Mouse (Mus musculus) heart, adult 18-20 months (tissue): Measurements from ENCODE around the gene Ccdc186. TPM values are rescaled to one million over a fixed set of nuclear protein-coding genes. Genes with fewer than 3 reads are reported as not detected.

Source experiments
- DNase-seq, 2 experiments: peaks; one replicate each; pipeline ENCODE4 v3.0.0; 2021 to 2022; ENCODE audit warnings: mixed read lengths in 1 of 2
- long read RNA-seq, 2 experiments: library from polyadenylated mRNA; stranded (forward); transcript quantifications; one replicate each; pipeline ENCODE4 v2.0.0; 2021
- total RNA-seq, 2 experiments: library from RNA; stranded (reverse); gene quantifications; 2 replicates each; pipeline ENCODE4 v1.2.3; 2021

The Ccdc186 gene
- total RNA-seq, result 10 to 100 TPM; 27.2 to 30.4 TPM
- long read RNA-seq, experiment 1, full-length matches to known transcripts, result 4 of 6 reads
- long read RNA-seq, experiment 1, partial matches to known transcripts, result 0 of 6 reads
- long read RNA-seq, experiment 1, other reads (novel, unspliced or antisense), result 2 of 6 reads
- long read RNA-seq, experiment 2, full-length matches to known transcripts, result 1 of 2 reads
- long read RNA-seq, experiment 2, partial matches to known transcripts, result 0 of 2 reads
- long read RNA-seq, experiment 2, other reads (novel, unspliced or antisense), result 1 of 2 reads

GRCm38 (mm10) chr19:56821798-56822447, at the start of gene Ccdc186:
Ccdc186 (minus strand) TSS chr19:56822190.
- peak; percentile 96 for DNase-seq

- DNase-seq, result no peak
Measured at GRCm38 (mm10) chr19:56867701-56868100, 45.7 kb upstream of the Ccdc186 start.

- DNase-seq, result peak in 1 of 2 experiments; percentile 11
Measured at GRCm38 (mm10) chr19:56856455-56856854, 34.5 kb upstream of the Ccdc186 start.

- no peak for DNase-seq
Measured at GRCm38 (mm10) chr19:56852590-56852989, 30.6 kb upstream of the Ccdc186 start.

- DNase-seq, result no peak
Measured at GRCm38 (mm10) chr19:56842974-56843373, 21.0 kb upstream of the Ccdc186 start.

- peak; percentile 22 to 30 for DNase-seq
Measured at GRCm38 (mm10) chr19:56838942-56839706, 17.1 kb upstream of the Ccdc186 start.

GRCm38 (mm10) chr19:56835340-56835739, 13.3 kb upstream of the Ccdc186 start:
- DNase-seq, result no peak

- no peak for DNase-seq
Measured at GRCm38 (mm10) chr19:56830163-56830562, 8.2 kb upstream of the Ccdc186 start.

GRCm38 (mm10) chr19:56829267-56829666, 7.3 kb upstream of the Ccdc186 start:
- no peak for DNase-seq

- DNase-seq, result no peak
Measured at GRCm38 (mm10) chr19:56828305-56828704, 6.3 kb upstream of the Ccdc186 start.

GRCm38 (mm10) chr19:56826047-56826631, 4.1 kb upstream of the Ccdc186 start, which contains the start of gene Tdrd1:
Tdrd1 (plus strand) TSS chr19:56826209.
- no peak for DNase-seq

- no peak for DNase-seq
Measured at GRCm38 (mm10) chr19:56822448-56822836, 452 bp upstream of the Ccdc186 start.

- no peak for DNase-seq
Measured at GRCm38 (mm10) chr19:56821040-56821797, 771 bp downstream of the Ccdc186 start.

GRCm38 (mm10) chr19:56817851-56818526, 4.0 kb downstream of the Ccdc186 start:
- DNase-seq, result peak; percentile 50 to 55

GRCm38 (mm10) chr19:56813360-56813759, 8.6 kb downstream of the Ccdc186 start:
- no peak for DNase-seq

GRCm38 (mm10) chr19:56811590-56811989, 10.4 kb downstream of the Ccdc186 start:
- DNase-seq, result peak; percentile 80 to 88

GRCm38 (mm10) chr19:56810641-56811146, 11.3 kb downstream of the Ccdc186 start:
- DNase-seq, result no peak

GRCm38 (mm10) chr19:56808771-56809170, 13.2 kb downstream of the Ccdc186 start:
- no peak for DNase-seq

GRCm38 (mm10) chr19:56807122-56807521, 14.9 kb downstream of the Ccdc186 start:
- no peak for DNase-seq

GRCm38 (mm10) chr19:56805366-56805765, 16.6 kb downstream of the Ccdc186 start:
- DNase-seq, result no peak

- DNase-seq, result no peak
Measured at GRCm38 (mm10) chr19:56802352-56802746, 19.6 kb downstream of the Ccdc186 start.
